Mouse (Mus musculus): ENCODE measurements at regions not wholly inside any gene's neighbourhood (a gene's known extent, or its start where the extent isn't known, plus 50 kb on each side); places are given as distances from the start of the nearest gene placed in this dataset.

DNA sequence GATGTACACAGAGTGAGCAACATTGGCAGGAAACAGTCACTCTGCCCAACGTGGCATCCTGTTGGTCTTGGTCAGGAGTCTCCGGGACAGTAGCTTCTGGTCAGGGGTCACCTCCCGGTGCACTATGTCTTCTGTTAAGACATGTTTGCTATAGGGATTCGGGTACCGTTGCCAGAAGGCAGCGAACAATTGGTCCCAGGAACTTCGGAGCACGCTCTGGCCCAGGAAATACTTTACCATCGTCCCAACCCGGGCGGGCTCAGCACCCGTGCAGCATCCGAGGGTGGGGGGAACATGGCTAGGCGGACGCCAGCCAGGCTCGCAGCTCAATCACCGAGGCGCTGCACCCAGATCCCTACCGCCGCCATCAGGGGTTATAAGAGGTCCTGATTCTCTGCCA, 80.6 kb upstream of the Adam23 start:
- DNase-seq (ENCODE audit: low spot score in 2 of 2), result no peak

DNA sequence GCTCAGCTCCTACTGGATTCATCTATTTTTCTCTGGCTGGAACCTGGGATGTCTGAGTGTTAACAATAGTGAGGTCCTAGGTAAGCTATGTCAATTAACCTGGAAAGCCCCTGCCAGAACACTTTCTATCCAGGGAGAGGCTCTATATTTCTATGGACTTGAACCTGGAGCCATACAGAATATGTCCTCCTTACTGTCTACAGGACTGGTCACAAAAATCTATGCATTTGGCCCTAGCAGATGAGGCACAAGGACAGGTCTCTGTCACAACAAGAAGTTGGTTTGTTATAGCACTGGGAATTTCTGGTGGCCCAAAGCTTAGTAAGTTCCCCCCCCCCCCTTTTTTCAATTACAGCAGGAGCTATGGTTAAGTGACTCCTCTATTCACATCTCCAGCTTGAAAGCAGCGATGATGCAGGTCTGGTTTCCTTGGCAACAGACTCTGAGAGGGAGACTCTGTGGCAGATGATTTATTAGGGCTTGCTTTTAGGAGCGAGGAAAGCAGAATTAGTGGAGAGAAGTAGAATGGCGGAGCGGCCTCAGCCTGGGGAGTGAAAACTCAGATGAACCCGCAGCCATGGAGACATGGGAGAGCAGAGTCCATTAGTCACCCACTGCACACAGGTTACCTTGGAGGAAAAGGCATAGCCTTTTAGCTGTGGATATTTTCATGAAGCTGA, 77.9 kb upstream of the Adam23 start:
- DNase-seq (ENCODE audit: low spot score in 2 of 2), result peak; percentile 53 to 62

DNA sequence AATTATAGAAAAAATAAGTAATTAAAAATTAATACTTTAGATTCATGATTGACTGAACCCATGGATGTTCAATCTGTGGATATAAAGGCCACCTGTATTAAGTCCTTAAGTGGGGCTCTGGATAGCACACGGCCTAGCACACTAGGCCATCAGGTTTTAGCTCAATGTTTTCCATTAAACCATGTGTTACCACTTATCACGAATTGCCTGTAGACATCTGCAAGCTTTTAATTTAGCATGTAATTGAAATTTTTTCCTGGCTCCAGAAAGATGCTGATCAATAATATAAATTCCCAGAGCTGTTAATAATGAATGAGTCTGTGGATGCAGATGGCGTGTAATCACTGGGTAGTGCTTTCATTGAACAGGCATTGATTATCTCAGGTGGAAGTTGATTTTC, 76.8 kb upstream of the Adam23 start:
- no peak for DNase-seq (ENCODE audit: low spot score in 2 of 2)

DNA sequence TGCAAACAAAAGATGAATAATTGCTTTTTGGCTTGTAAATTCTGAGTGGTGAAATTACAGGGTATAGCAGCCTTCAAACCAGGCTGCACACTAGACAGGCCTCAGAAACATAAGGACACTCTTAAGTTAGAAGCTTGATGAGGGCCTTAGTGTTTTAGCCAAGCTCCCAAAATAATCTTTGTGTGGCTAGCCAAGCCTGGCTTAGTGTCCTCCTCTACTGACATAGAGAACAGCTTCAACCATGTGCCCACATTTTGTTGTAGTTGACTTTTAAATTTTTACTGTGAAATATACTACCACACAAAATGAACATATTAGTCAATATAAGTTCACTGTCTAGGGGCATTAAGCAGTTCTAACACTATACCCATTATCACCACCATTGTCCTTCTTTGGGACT, 76.1 kb upstream of the Adam23 start:
- no peak for DNase-seq (ENCODE audit: low spot score in 2 of 2)

DNA sequence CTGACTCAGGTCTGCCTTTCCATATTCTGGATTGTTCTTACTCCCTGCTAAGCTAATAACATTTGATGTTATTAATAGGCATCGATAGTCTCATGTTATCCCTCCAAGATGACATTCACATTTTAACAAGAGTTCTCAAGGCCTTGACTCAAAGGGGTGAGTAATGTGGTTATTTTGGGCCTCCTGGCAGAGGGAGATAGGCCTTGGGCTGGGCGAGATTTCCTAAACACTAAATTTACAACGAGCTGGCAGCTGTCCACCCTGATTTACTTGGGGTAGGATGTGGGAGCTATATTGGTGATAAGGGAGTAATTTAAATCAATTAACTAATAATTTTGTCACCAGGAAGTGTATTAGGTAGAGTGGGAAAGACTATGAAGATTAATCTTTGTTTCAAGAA, 62.6 kb upstream of the Adam23 start:
- no peak for DNase-seq (ENCODE audit: low spot score in 2 of 2)

DNA sequence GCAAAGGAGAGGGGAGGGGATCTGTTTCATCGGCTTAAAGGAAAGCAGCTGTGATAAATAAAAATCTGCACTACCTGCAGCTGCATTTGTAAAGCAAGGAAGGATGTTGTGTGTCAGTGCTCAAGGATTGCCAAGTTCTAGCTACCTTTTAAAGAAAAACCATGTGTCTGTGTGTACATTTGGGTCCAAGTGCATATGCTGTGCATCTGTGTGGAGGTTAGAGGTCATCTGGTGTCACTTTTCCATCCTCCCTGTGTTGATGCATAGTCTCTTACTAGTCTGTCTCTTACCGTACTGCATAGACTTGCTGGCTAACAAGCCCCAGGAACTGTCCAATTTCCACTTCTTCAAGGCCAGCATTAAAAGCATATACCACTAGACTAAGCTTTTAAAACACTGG, 60.6 kb upstream of the Adam23 start:
- DNase-seq (ENCODE audit: low spot score in 2 of 2), result no peak

DNA sequence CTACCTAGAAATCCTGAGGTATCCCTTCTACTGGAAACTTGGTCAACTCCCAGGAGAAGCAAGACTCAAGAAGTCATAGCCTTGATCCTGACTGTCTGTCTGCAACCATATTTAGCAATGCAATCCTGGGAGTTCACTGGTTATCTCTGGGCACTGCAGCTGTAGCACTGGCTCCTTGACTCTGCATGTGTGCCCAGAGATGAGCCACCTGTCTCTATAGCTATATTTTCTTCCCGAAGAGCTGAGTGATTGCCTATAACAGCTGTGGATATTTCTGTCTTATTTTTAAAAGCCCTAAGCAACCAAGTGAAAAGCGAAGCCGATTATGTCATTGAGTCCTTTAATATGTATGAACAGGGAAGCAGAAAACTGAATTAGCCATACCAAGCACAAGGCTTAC, 50.3 kb upstream of the Adam23 start:
- DNase-seq (ENCODE audit: low spot score in 2 of 2), result no peak
